Mouse (Mus musculus): ENCODE results near the gene Npcd.

DNA sequence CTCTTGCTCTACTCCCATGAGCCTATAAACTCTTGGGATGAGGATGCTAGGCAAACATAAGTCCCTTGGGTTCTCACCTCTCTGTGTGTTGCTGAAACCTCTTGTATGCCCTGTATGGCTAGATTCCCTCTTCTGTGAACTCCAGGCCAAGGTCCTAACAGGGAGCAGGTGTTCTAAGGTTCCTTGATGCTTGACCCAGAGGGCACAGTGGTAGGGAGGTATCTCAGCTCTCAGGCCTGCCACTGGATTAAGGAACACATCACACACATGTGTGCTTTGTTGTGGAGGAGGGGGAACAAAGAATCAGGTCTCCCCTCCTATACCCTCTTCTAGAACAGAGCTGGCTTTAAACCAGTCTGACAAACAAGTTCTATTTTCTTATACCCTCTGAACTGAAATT, 56.3 kb downstream of the Npcd start, which contains the start of gene Dnal4:
- TF ChIP-seq CTCF (IDR thresholded peaks at IDR 0.05; ENCODE audit: control insufficient read depth, insufficient read depth, low read length) (no peak), POLR2A (IDR thresholded peaks at IDR 0.05; ENCODE audit: borderline replicate concordance, control insufficient read depth, low read depth, low read length) (no peak)

All from bone marrow, adult 2 months (tissue).